Mouse (Mus musculus) gastrocnemius, postnatal 25 days (tissue): ENCODE measurements at regions not wholly inside any gene's neighbourhood (a gene's known extent, or its start where the extent isn't known, plus 50 kb on each side); places are given as distances from the start of the nearest gene placed in this dataset.
"Not testable (repeated sequence)": the region's sequence is repeated elsewhere in the genome, so short reads cannot be mapped to it uniquely, and the experiment has no call there.

ENCODE experiments used
- DNase-seq: peaks from one replicate; pipeline ENCODE4 v3.0.0; 2022

DNA sequence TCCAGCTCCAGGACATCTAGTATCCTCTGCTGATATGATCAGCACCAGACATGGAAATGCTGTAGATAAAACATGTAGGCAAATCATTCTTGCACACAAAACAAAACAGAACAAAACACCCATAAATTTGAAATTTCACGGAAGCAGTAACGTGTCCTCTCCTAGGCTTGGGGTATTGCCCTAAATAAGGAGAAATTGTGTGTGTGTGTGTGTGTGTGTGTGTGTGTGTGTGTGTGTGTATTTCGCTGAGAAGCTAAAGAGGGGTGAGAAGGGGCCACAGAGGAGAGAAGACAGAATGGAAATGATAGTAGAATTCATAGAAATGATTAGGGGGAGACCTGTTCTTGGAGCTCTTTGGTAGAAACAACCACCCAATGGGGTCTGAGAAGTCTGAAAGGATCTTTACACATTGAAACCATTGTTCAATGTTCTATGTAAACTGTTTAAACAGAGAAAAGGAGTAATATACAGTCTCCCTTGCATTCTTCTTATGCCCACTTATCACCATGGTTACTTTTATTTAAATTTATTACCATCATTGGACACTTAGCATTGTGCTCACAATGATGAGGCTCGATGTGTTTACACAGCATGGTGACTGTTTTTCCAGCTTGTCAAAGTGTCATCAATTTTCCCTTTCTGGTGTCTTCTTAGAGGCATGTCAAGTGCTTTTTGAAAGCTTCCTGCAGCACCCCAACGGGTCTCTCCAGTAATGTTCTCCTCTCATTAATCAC, 317.3 kb upstream of the 4933412E24Rik start:
- DNase-seq: no peak

DNA sequence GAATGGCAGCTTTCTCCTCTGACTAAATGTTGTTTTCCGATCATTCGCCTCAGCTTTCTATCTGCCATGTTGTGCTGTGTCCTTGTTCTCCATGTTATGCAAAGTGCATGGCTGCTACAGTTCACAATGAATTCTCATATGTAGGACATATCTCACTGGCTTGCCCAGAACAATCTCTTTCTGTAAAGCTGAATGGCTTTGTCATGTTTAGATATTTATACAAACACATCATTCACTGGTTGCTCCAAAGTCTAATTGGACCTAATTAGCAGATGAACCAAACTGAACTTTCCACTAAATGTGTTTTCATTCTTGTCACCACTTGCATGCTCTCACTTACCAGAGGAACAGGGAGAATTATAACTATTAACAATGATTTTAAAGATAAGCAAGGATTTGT, 301.2 kb upstream of the 4933412E24Rik start:
- DNase-seq: no peak

- no peak for DNase-seq
Measured at GRCm38 (mm10) chr15:60315210-60315609, 298.8 kb upstream of the 4933412E24Rik start.

- no peak for DNase-seq
Measured at GRCm38 (mm10) chr15:60309909-60310308, 293.5 kb upstream of the 4933412E24Rik start.

DNA sequence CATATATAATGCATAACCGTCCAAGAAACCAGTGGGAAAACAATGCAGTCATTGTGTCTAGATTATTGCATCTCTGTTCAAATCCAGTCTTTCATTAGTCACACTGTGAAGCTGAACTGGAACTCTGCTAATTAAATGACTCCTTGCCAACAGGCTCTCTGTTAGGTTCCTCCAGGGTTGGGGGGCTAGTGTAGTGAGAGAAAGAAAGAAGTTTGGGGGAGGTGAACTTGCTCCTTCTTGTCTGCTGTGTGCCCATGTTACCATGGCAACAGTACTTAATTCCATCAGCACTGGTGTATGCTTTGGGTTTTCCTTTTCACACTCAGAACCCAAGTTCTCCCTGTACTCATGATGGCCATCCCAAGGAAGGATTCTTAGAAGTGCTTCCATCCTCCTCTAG, 292.6 kb upstream of the 4933412E24Rik start:
- DNase-seq: no peak

DNA sequence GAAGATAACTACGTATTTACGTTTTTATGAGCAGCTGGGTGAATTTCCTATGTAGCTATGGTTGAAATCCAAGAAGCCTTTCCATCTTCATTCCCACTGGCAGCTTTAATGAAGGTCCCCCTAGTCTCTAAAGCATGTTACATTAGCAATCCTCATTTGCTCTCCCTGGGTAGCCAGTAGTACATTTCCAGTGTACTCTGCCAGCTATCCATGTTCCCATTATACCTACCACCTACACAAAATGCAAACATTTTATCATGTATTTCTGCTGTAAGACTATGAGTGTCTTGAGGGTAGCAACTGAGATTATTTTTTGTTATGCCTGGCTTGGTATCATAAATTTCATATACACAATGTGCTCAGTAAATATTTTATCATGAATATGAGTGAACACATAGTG, 291.7 kb upstream of the 4933412E24Rik start:
- no peak for DNase-seq

DNA sequence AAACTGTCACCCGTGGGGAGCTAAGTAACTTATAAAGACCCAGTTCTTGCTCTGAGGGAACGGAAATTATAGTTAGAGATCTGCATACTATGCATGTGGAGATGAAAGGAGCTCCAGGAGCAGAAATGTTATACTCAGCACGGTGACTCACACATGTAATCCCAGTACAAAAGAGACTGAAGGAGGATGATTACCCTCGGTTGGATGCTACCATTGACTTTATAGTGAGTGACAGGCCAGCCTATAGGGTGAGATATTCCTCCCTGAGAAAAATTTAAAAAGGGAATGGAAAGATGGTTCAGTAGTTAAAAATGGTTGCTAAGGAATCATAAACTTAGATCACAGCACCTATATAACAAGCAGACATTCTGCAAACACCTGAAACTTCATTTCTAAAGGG, 287.1 kb upstream of the 4933412E24Rik start:
- DNase-seq: no peak

- DNase-seq: peak; percentile 6
Measured at GRCm38 (mm10) chr15:60301939-60302338, 285.5 kb upstream of the 4933412E24Rik start.

DNA sequence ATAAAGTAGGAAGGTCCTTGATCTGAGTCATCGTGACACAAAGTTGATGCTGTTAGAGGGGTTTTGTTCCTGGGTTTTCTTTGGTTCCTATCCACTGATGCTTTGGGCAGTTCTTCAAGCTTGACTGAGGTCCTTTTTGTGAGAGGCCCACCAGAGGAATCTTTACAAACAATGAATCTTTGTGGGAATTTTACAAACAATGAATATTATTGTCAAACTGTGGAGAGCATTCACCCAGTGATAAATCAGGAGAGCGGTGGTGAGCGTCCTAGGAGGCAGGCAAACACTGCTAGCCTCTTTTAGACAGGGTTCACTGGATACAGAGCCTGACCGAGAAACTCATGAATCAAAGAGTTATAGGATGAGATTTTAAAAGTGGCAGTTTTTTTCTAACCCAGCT, 268.9 kb upstream of the 4933412E24Rik start:
- DNase-seq: no peak

- no peak for DNase-seq
Measured at GRCm38 (mm10) chr15:60280378-60280777, 264.0 kb upstream of the 4933412E24Rik start.

- DNase-seq: not testable (repeated sequence)
Measured at GRCm38 (mm10) chr15:60253661-60254060, 237.2 kb upstream of the 4933412E24Rik start.

DNA sequence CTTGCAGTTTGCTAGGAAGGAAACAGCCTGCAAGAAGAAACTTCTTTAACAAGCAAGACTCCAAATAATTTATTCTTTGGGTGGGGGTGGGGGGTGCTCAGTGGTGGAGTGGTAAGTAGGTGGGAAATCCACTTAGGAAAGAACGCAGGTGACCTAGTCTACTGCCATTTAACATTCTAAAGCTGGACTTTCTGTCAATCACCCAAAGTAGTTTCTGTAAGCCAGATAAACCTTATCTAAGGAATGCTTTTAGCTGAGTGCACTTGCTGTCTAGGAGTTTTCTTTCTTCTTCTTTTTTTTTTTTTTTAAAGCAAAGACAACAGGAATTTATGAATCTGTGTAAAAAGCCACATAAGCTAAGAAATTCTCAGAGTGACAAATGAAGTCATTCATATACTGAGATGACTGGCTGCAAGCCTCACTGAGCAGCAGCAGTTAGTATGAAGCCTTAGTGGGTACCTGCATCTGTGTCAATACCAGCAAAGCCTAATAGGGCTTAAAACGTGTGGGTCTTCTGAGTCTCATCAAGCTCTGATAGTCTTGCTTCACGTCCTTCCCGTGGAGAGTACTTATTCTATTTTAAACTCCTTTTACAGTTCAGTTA, 210.0 kb upstream of the 4933412E24Rik start:
- no peak for DNase-seq

DNA sequence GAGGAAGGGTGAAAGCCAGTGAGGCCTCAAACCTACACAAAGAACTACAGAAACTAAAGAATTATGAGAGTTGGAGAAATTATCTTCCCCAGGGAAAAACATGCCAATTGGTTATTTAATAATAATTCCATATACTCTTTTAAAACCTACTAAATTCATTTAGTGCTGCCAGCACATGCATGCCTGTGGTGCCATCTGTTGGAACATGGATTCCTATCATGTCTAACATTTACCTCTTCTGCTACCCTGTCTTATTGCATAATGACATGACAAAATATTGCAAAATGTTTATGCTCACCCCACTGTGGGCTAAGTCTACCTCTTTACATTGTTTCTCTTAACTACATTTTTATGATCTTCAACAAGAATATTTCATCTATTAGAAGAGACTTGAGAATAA, 178.7 kb upstream of the 4933412E24Rik start:
- no peak for DNase-seq

- DNase-seq: no peak
Measured at GRCm38 (mm10) chr15:60193157-60193556, 176.7 kb upstream of the 4933412E24Rik start.

DNA sequence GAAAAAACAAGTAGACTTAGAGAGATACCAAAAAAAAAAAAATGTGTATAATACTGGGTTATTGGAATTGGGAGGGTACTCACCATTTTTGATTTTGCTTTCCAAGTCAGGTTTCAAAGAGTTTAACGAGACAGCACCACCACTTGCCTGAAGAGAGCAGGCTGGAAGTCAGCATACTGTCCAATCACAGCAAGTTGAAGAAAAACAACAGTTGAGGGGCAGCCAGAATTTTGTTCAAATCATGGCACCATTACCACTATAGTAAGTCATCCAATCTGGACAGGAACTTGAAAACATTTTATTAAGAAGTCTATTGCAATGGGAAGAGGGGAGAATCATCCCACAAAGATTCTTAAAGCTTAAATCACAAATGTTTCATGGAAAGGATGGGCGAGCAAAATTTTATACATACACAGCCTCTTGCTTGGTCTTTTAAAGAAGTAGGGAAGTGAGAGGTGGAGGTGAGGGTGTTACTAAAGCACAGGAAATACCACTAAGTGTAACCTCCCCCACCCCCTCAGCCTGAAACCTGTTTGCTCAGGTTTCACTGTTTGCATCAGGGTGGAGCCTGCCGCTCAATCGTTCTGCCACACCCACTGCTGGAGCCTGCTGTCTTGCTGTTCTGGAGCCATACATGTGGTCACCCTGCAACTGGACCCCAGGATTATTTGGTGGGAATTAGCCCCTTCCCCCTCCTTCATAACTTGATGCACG, 170.7 kb upstream of the 4933412E24Rik start:
- DNase-seq: no peak

DNA sequence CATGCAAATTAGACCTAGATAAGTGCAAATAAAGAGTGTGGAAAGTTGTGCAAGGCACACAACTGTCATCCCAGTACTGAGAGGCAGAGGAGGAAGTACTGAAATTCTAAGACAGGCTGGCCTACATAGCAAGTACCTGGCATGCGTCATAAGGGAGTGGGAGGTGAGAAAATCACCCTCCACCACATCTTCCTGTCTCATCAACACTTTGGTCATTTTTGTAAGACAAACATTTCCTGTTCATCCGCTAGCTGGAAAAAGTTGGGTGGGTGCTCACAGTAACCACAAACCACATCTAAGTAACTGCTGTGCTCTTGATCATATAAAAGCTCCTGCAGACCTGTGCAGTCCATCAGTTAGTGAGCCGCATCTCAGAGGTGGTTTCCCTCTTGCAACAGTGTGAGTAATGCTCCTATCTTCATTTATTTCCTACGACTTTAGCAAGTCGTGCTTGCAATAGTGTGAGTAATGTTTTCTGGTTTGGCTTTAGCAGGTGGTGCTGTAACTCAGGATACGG, 125.2 kb upstream of the 4933412E24Rik start:
- DNase-seq: no peak

- no peak for DNase-seq
Measured at GRCm38 (mm10) chr15:60136671-60137070, 120.3 kb upstream of the 4933412E24Rik start.

GRCm38 (mm10) chr15:60134515-60134914, 118.1 kb upstream of the 4933412E24Rik start:
- DNase-seq: no peak

DNA sequence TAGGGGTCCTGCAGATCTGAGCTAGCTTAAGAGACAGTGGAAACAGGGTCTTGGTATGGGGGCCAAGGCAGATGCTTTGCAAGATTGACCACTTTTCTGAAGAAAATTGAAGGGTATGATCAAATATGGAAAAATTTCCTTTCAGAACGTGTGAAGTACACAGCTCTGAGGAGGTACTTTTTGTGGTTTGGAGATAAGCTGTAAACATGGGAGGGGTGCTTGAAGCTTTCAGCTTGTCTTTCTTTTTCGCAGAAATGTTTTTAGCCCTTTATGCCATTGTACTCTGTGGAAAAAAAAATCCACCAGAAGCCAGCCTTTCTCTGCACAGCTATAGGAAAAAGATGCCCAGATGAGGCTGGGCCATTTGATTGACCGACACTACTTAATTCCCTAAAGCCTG, 116.3 kb upstream of the 4933412E24Rik start:
- DNase-seq: no peak

GRCm38 (mm10) chr15:60124461-60124860, 108.0 kb upstream of the 4933412E24Rik start:
- no peak for DNase-seq

DNA sequence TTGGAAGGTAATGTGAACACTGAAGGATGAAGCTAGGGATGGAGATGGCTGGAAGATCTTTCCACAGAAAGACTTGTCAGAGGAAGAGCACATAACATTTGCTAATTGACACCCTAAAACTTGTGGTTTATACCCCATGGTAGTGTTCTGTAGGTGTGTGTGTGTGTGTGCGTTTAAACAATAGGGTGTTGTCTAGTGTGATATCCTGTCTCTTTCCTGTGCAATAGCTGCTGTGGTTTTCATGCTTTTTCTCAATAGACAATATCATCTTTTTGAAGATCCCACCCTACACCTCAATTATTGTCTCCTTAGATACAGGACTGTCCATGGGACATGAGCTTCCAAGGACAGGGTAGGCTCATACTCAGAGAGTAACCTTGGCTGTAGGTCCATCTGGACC, 103.5 kb upstream of the 4933412E24Rik start:
- DNase-seq: no peak

GRCm38 (mm10) chr15:60111885-60112284, 95.5 kb upstream of the 4933412E24Rik start:
- no peak for DNase-seq

- no peak for DNase-seq
Measured at GRCm38 (mm10) chr15:60111046-60111445, 94.6 kb upstream of the 4933412E24Rik start.
